In the genomic region with DNA sequence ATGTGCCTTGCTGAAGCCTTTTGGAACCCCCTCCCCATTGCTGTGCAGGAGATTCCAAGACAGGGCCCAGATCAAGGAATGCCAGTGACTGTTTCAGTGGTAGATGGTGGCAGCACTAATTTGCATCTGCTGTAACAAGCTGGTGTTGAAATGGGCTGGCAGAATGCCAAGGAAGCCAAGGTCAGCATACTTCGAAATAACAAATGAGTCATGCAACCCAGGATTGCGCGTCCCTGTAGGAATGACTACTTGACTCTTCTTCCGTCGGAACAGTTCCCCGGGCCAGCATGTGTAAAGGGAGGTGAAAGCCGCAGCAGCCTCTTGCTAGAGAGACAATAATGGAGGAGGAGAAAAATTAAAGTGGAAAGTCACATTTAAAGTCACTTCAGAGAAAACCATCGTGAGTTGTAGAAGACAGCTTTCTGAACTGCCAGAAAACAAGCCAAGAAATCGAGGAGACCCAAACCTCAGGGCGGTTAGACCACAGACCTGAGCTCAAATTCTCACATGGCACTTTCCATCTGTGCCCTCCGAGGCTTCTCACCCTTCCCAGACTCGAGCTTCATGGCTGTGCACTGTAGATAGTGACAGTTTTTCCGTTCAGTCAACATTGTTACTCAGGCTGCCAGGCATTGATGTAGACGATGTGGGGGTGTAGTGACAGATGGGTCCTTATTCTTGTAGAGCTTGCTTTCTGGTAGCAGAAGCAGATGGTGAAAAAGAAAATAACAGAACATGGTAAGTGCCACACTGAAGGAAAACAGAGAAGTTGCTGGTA, we compare ENCODE assay signal across 8 mouse cellular contexts. TPM values are rescaled to one million over a fixed set of nuclear protein-coding genes. Genes with fewer than 3 reads are reported as not detected.
DNase-seq lines count a peak whose midpoint lies in the region; ATAC-seq and TF ChIP-seq lines count a peak whose summit lies in the region.

No protein-coding gene starts in this region.

- TF ChIP-seq EP300 in stomach, postnatal 0 days (optimal IDR thresholded peaks at IDR 0.05): no peak

- no peak overlapping the region for H3ac ChIP-seq in myocyte (ENCODE audit: control insufficient read depth, insufficient read length)

- H3K79me2 ChIP-seq in liver, adult 2 months (ENCODE audit: control insufficient read depth, insufficient read depth, low read length): peaks cover 51% of the 10 kb centered on the region
- no peaks in the 10 kb centered on the region for H3K79me2 ChIP-seq in myocyte (ENCODE audit: control insufficient read depth, insufficient read depth)

- H3K27ac ChIP-seq in liver, adult 2 months (replicated peaks; ENCODE audit: insufficient read depth, low read depth, low read length): peak overlapping the region; percentile 89
- H3K27ac ChIP-seq in stomach, postnatal 0 days (replicated peaks): peak overlapping the region; percentile 53

- no peak overlapping the region for H3K4me3 ChIP-seq in liver, adult 2 months (ENCODE audit: insufficient read depth, low read depth, low read length)
- H3K4me3 ChIP-seq in myocyte: peak overlapping the region; percentile 10
- H3K4me3 ChIP-seq in stomach, postnatal 0 days (ENCODE audit: low read depth, low read length): no peak overlapping the region

- peaks cover 36% of the 10 kb centered on the region for H3K4me1 ChIP-seq in liver, adult 2 months (ENCODE audit: control insufficient read depth, insufficient read depth, low read length)
- H3K4me1 ChIP-seq in stomach, postnatal 0 days (replicated peaks; ENCODE audit: control insufficient read depth, insufficient read depth): 0 out of 2 replicates have a peak, but pooled peaks cover 5% of the 10 kb centered on the region

- peaks cover 2% of the 10 kb centered on the region; the same call in 1 of the 2 replicates for H3K36me3 ChIP-seq in liver, adult 2 months (ENCODE audit: control insufficient read depth, insufficient read depth, low read length)
- H3K36me3 ChIP-seq in myocyte (ENCODE audit: control insufficient read depth, insufficient read depth): no peaks in the 10 kb centered on the region
- no peaks in the 10 kb centered on the region for H3K36me3 ChIP-seq in stomach, postnatal 0 days (ENCODE audit: control insufficient read depth, insufficient read depth, low read length)

- peak overlapping the region; percentile 66 for H3K9ac ChIP-seq in liver, adult 2 months (ENCODE audit: low read depth, low read length)
- no peak overlapping the region for H3K9ac ChIP-seq in stomach, postnatal 0 days (ENCODE audit: low read length)

- peak overlapping the region; percentile 93 for H3K4me2 ChIP-seq in myocyte (ENCODE audit: low read depth)
- no peak overlapping the region; the same call in 1 of the 2 replicates for H3K4me2 ChIP-seq in stomach, postnatal 0 days (replicated peaks; ENCODE audit: low read depth)

- no peak for TF ChIP-seq POLR2A in liver, adult 2 months (IDR thresholded peaks at IDR 0.05; ENCODE audit: extremely low read depth, insufficient read depth, low read length)
- TF ChIP-seq POLR2A in myocyte (IDR thresholded peaks at IDR 0.05; ENCODE audit: insufficient read length, low read depth): no peak

- WGBS in liver, adult 2 months: 6% methylated on average over 14 of the region's 14 CpGs
- WGBS in stomach, postnatal 0 days: 26% methylated on average over 14 of the region's 14 CpGs

- DNase-seq in ovary, adult 18-20 months (ENCODE audit: low spot score): peak; percentile 89
- DNase-seq in ovary, postnatal 10 days (ENCODE audit: low spot score): no peak
- DNase-seq in heart, adult 18-20 months: peak; percentile 95
- peak; percentile 92 for DNase-seq in kidney, adult 8-10 months
- peak; percentile 98 for DNase-seq in liver, adult 2 months (ENCODE audit: extremely low read depth, low read depth, low spot score)
- peak; percentile 91 for DNase-seq in stomach, postnatal 0 days (ENCODE audit: low spot score)

- H3K9me3 ChIP-seq in stomach, postnatal 0 days (ENCODE audit: control insufficient read depth, low read length): no peaks in the 10 kb centered on the region

- no peaks in the 10 kb centered on the region for H3K27me3 ChIP-seq in liver, adult 2 months (ENCODE audit: control insufficient read depth, insufficient read depth, low read length)
- H3K27me3 ChIP-seq in myocyte (ENCODE audit: control insufficient read depth, insufficient read depth, insufficient read length): no peaks in the 10 kb centered on the region
- H3K27me3 ChIP-seq in stomach, postnatal 0 days (ENCODE audit: control insufficient read depth, insufficient read depth, low read length): no peaks in the 10 kb centered on the region

- TF ChIP-seq CTCF in liver, adult 2 months (IDR thresholded peaks at IDR 0.05; ENCODE audit: low read depth, low read length): no peak
- no peak for TF ChIP-seq CTCF in stomach, postnatal 0 days (IDR thresholded peaks at IDR 0.05; ENCODE audit: low read depth)

- peak; percentile 91 for ATAC-seq in common myeloid progenitor, adult 5-6 weeks (replicated peaks; ENCODE audit: low read depth, poor library complexity, severe bottlenecking)
- ATAC-seq in stomach, postnatal 0 days (ENCODE audit: low FRiP score, low TSS enrichment): peak; percentile 93

TF ChIP-seq in myocyte, 11 proteins besides CTCF, POLR2A, EP300 and RAD21:
- TF ChIP-seq MYOD1 (IDR thresholded peaks at IDR 0.05; ENCODE audit: control insufficient read depth in 1 of 3, insufficient read length in 2 of 3, low read depth in 2 of 3) (peak in 2 of 3 experiments; percentile 20 to 41), POLR2AphosphoS2 (IDR thresholded peaks at IDR 0.05; ENCODE audit: insufficient read length, low read depth) (no peak), SRF (IDR thresholded peaks at IDR 0.05; ENCODE audit: control insufficient read depth, insufficient read length, low read depth) (no peak), TCF12 (IDR thresholded peaks at IDR 0.05; ENCODE audit: insufficient read depth, poor library complexity, severe bottlenecking) (no peak), E2F4 (IDR thresholded peaks at IDR 0.05; ENCODE audit: insufficient read depth) (no peak), TCF3 (IDR thresholded peaks at IDR 0.05; ENCODE audit: insufficient read length, low read depth) (no peak), CEBPB (IDR thresholded peaks at IDR 0.05; ENCODE audit: insufficient read depth, poor library complexity, severe bottlenecking) (peak; percentile 87), USF1 (IDR thresholded peaks at IDR 0.05; ENCODE audit: low read depth) (no peak), MYOG (IDR thresholded peaks at IDR 0.05; ENCODE audit: control insufficient read depth in 1 of 3, insufficient read depth in 1 of 3, insufficient read length in 2 of 3, low read depth in 2 of 3) (peak in 1 of 3 experiments; percentile 38), MAX (IDR thresholded peaks at IDR 0.05; ENCODE audit: low read depth) (no peak), REST (IDR thresholded peaks at IDR 0.05; ENCODE audit: insufficient read depth, insufficient read length) (no peak)

RNA-seq across cellular contexts. Expression of gene Kat2b, which starts 20.6 kb away (rescaled TPM):
- total RNA-seq in common myeloid progenitor, adult 5-6 weeks (2017): 28.9 and 38.0 TPM in 2 replicates
- 10 to 100 TPM; 76.3 to 86.9 TPM for total RNA-seq in heart, adult 18-20 months (2021)
- 56.0 and 57.4 TPM in 2 replicates for total RNA-seq in liver, adult 2 months (2014; rRNA removed)
- polyA plus RNA-seq in liver, adult 2 months (2012; rRNA removed): 14.1 and 15.6 TPM in 2 replicates
- polyA plus RNA-seq in myocyte (2012; fragmentation: generic; extraction: Trizol): 4.2 TPM
- 3.8 and 4.9 TPM in 2 replicates for polyA plus RNA-seq in stomach, postnatal 0 days (2015; fragmentation: Nextera tagmentation; extraction: Ambion mirVana)

RNA-seq across cellular contexts. Expression of gene Pp2d1, which starts 48.0 kb away (rescaled TPM):
- not detected in 2 replicates for total RNA-seq in common myeloid progenitor, adult 5-6 weeks (2017)
- not detected for total RNA-seq in heart, adult 18-20 months (2021)
- 0.09 TPM in 1 of 2 replicates, not detected in the other for total RNA-seq in liver, adult 2 months (2014; rRNA removed)
- not detected in 2 replicates for polyA plus RNA-seq in liver, adult 2 months (2012; rRNA removed)
- polyA plus RNA-seq in myocyte (2012; fragmentation: generic; extraction: Trizol): 0.12 TPM
- polyA plus RNA-seq in stomach, postnatal 0 days (2015; fragmentation: Nextera tagmentation; extraction: Ambion mirVana): 0.12 and 0.22 TPM in 2 replicates
